Mouse (Mus musculus) forebrain, embryonic 11.5 days (tissue): ENCODE results near the gene Rpl13. TPM values are rescaled to one million over a fixed set of nuclear protein-coding genes. Genes with fewer than 3 reads are reported as not detected.

Experiments
- ATAC-seq: fragments of 200-750 bp; cut with Nextera tagmentation; replicated peaks from 2 replicates; pipeline ENCODE4 v1.8.0; 2017; ENCODE audit warnings: moderate TSS enrichment; ENCODE audit not compliant: low FRiP score
- DNase-seq: peaks from one replicate; pipeline ENCODE4 v3.0.0-alpha.2; 2017; ENCODE audit warnings: low spot score
- H3K27ac ChIP-seq: fragments of 300-500 bp; sonication (generic); 2 replicates; pipeline ENCODE4 v1.5.1; 2014; ENCODE audit warnings: low read depth, low read length
- H3K27me3 ChIP-seq: fragments of 300-500 bp; sonication (generic); 2 replicates; pipeline ENCODE4 v1.6.1; 2014; ENCODE audit warnings: mild to moderate bottlenecking, low read length, mixed read lengths; ENCODE audit not compliant: control insufficient read depth, insufficient read depth
- H3K36me3 ChIP-seq: fragments of 300-500 bp; sonication (generic); 2 replicates; pipeline ENCODE4 v1.6.1; 2014; ENCODE audit warnings: mild to moderate bottlenecking, low read length, moderate library complexity, mixed read lengths; ENCODE audit not compliant: control insufficient read depth, insufficient read depth
- H3K4me1 ChIP-seq: fragments of 300-500 bp; sonication (generic); replicated peaks from 2 replicates; pipeline ENCODE4 v1.6.1; 2014; ENCODE audit warnings: low read length, mixed read lengths; ENCODE audit not compliant: control insufficient read depth, insufficient read depth
- H3K4me2 ChIP-seq: fragments of 300-500 bp; sonication (generic); 2 replicates; pipeline ENCODE4 v1.6.1; 2014; ENCODE audit warnings: low read depth, mild to moderate bottlenecking, low read length, moderate library complexity, mixed read lengths; ENCODE audit not compliant: severe bottlenecking
- H3K4me3 ChIP-seq: fragments of 300-500 bp; sonication (generic); 2 replicates; pipeline ENCODE4 v1.5.1; 2014; ENCODE audit warnings: low read depth, low read length
- H3K9ac ChIP-seq: fragments of 300-500 bp; sonication (generic); 2 replicates; pipeline ENCODE4 v1.6.1; 2014; ENCODE audit warnings: low read length
- H3K9me3 ChIP-seq: fragments of 300-500 bp; sonication (generic); 2 replicates; pipeline ENCODE4 v1.6.1; 2016; ENCODE audit warnings: low read length, mixed read lengths; ENCODE audit not compliant: control insufficient read depth
- WGBS: fragments of 180-500 bp; shearing (Covaris S2); extraction: QIAGEN DNeasy Blood & Tissue Kit; methylation state at CpG from one replicate; pipeline ENCODE4 v1.1.7; 2014; 5-methylcytosine and 5-hydroxymethylcytosine counted together
- polyA plus RNA-seq: library from polyadenylated mRNA; unstranded; fragments of >200 nt; fragmentation: Nextera tagmentation; extraction: Ambion mirVana; gene quantifications from 2 replicates; pipeline ENCODE4 v1.2.1, GENCODE M21; 2014

The Rpl13 gene
- polyA plus RNA-seq = 1,219 and 1,311 TPM in 2 replicates

DNA sequence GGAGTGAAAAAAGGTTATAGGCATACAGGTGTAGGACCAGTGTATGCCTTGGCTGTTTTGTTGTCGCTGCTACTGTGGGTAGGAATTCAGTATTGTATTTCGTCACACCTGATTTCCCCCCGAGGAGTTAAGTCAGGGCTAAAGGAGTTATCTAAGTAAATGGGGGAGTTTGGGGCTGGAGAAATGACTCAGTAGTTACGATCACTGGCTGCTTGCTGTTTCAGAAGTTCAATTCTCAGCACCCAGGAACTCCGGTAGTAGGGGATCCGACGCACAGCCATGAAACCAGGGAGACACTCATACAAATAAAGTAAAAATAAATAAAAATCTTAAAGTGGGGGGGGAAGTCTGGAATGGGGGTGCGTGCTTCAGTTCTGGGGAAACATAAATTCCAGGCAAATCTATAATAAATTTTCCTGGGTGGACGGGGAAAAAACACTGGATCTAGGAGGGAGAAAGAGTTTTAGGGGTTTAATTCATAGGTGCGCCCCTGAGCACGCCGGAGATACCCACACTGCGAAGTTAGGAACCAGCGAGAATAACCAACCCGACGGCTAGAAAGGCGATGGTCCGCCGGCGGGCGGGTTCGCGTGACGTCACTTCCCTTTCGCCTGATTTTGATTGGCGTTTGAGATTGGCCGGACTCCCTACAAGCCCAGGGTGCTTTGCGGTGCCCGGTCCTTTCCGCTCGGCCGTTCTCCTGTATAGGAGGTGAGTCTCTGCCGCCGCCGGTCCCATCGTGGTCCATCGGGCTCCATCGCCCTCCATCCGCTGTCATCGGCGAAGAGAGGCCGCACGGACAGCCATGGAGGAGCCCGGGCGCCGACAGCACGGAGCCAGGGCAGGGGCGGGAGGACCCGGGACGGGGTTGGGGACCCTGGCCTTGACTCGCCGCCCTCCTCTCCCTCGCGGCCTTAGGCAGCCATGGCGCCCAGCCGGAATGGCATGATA lies at the start of gene Rpl13:
Rpl13 (plus strand) TSS at position 616 of the 951 bp plus-strand sequence.
- Histone ChIP-seq H3K4me3 (peak within 1 kb of the TSS; percentile 85), H3K36me3 (peaks cover 10% of the 10 kb centered on the region; the same call in 1 of the 2 replicates), H3K4me2 (peak within 1 kb of the TSS; percentile 93), H3K27me3 (no peaks in the 10 kb centered on the region), H3K27ac (peak within 1 kb of the TSS; percentile 81), H3K9ac (peak within 1 kb of the TSS; percentile 94), H3K9me3 (no peaks in the 10 kb centered on the region), H3K4me1 (peaks cover 8% of the 10 kb centered on the region; the same call in 1 of the 2 replicates)
- 1% methylated on average over 47 of the region's 56 CpGs for WGBS
- peak; percentile 98 for DNase-seq
- peak; percentile 97 for ATAC-seq

- no peaks in the 10 kb centered on the region for H3K27me3 ChIP-seq
- peaks cover 5% of the 10 kb centered on the region; the same call in 1 of the 2 replicates for H3K4me1 ChIP-seq
- ATAC-seq = no peak
- no peaks in the 10 kb centered on the region for H3K36me3 ChIP-seq
- 76% methylated on average over 7 of the region's 7 CpGs for WGBS
- no peak within 1 kb of the TSS for H3K4me2 ChIP-seq
- no peak within 1 kb of the TSS for H3K4me3 ChIP-seq
- H3K27ac ChIP-seq = no peak within 1 kb of the TSS
- H3K9me3 ChIP-seq = no peaks in the 10 kb centered on the region
- DNase-seq = no peak
- H3K9ac ChIP-seq = no peak within 1 kb of the TSS
These were observed 39.4 kb upstream of the Rpl13 start, which contains the start of gene Spg7 for GRCm38 (mm10) chr8:123062721-123063120. Spg7 (plus strand) TSS chr8:123062942.

- Histone ChIP-seq H3K4me1 (peaks cover 5% of the 10 kb centered on the region; the same call in 1 of the 2 replicates), H3K4me3 (no peak overlapping the region), H3K27me3 (no peaks in the 10 kb centered on the region), H3K4me2 (peak overlapping the region; percentile 73; the same call in 1 of the 2 replicates), H3K9ac (no peak overlapping the region), H3K27ac (no peak overlapping the region), H3K36me3 (no peaks in the 10 kb centered on the region), H3K9me3 (no peaks in the 10 kb centered on the region)
- DNase-seq (no peak), ATAC-seq (no peak)
- WGBS = 89% methylated on average over 4 of the region's 4 CpGs
These were observed 38.1 kb upstream of the Rpl13 start for GRCm38 (mm10) chr8:123064072-123064471.

DNA sequence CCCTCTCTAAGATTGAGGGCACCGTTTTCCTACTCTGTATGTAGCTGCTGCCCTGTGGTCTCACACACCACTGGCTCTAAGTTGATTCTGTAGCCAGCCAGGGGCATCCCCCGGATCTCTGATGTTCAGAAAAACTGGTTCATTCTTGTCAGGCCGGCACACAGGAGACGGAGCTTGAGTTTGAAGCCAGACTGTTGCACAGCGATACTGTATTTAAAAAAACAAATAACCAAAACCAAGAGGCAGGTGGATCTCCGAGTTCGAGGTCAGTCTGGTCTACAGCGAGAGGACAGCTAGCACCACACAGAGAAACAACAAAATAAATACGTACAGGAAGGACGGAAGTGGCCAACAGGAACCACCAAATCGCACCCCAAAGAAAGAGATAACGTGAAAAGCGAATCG lies 37.3 kb upstream of the Rpl13 start:
- peak overlapping the region; percentile 73 for H3K4me2 ChIP-seq
- H3K4me1 ChIP-seq = peaks cover 5% of the 10 kb centered on the region; the same call in 1 of the 2 replicates
- H3K4me3 ChIP-seq = peak overlapping the region; percentile 88
- WGBS = 4% methylated on average over 14 of the region's 14 CpGs
- H3K9me3 ChIP-seq = no peaks in the 10 kb centered on the region
- ATAC-seq = peak; percentile 50
- no peaks in the 10 kb centered on the region for H3K27me3 ChIP-seq
- DNase-seq = no peak
- peak overlapping the region; percentile 95 for H3K9ac ChIP-seq
- no peaks in the 10 kb centered on the region for H3K36me3 ChIP-seq
- peak overlapping the region; percentile 84 for H3K27ac ChIP-seq

DNA sequence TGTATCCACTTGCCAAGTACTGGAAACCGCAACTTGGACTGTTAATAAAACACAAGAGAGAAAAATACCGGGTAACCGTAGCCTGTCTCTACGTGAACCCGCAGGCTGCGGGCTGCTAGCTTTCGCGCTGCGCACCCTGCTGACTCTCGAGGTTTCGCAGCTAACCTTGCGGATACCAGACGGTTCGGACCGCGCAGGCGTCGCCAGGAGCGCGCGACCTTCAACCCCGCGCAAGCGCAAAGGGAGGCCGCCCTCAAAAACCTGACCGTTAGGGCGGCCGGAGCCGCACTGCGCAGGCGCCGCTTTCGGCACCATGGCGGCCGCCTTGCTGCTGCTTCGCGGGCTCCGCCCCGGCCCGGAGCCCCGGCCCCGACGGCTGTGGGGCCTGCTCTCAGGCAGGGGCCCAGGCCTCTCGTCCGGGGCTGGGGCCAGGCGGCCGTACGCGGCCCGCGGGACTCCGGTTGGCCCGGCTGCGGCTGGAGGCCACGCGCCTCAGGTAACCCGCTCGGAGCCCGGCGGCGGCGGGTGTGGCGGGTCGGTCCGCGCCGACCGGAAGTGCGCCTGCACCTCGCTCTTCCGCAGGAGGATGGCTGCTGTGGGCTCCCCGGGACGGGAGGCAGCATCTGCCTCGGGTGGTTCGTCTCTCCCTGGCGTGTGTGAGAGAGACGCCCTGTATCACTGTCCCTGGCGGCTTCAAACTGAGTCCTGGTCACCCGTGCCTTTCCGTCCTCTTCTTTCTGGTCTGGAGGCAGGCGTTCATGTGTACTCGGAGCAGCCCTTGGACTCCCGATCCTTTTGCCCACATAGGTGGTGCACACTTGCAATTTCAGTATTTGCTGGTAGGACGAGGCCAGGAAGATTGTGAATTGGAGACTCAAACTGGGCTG lies 36.7 kb upstream of the Rpl13 start:
- DNase-seq (peak; percentile 98), ATAC-seq (peak; percentile 96)
- Histone ChIP-seq H3K27me3 (no peaks in the 10 kb centered on the region), H3K4me1 (peaks cover 5% of the 10 kb centered on the region; the same call in 1 of the 2 replicates), H3K9ac (peak overlapping the region; percentile 95), H3K27ac (peak overlapping the region; percentile 84), H3K4me3 (peak overlapping the region; percentile 88), H3K36me3 (no peaks in the 10 kb centered on the region), H3K4me2 (peak overlapping the region; percentile 73), H3K9me3 (no peaks in the 10 kb centered on the region)
- under 1% methylated on average over 84 of the region's 84 CpGs for WGBS

GRCm38 (mm10) chr8:123066101-123066683 lies 36.0 kb upstream of the Rpl13 start:
- peak overlapping the region; percentile 88 for H3K4me3 ChIP-seq
- ATAC-seq (no peak), DNase-seq (no peak)
- no peaks in the 10 kb centered on the region for H3K27me3 ChIP-seq
- H3K4me2 ChIP-seq = peak overlapping the region; percentile 73
- H3K27ac ChIP-seq = peak overlapping the region; percentile 84; the same call in 1 of the 2 replicates
- H3K4me1 ChIP-seq = peaks cover 5% of the 10 kb centered on the region; the same call in 1 of the 2 replicates
- H3K9ac ChIP-seq = peak overlapping the region; percentile 95
- no peaks in the 10 kb centered on the region for H3K9me3 ChIP-seq
- no peaks in the 10 kb centered on the region for H3K36me3 ChIP-seq
- 41% methylated on average over 7 of the region's 7 CpGs for WGBS

- H3K4me2 ChIP-seq = no peak overlapping the region
- 93% methylated on average over 4 of the region's 4 CpGs for WGBS
- ATAC-seq (no peak), DNase-seq (no peak)
- H3K4me1 ChIP-seq = peaks cover 5% of the 10 kb centered on the region; the same call in 1 of the 2 replicates
- H3K36me3 ChIP-seq = no peaks in the 10 kb centered on the region; the same call in 1 of the 2 replicates
- H3K27ac ChIP-seq = no peak overlapping the region
- H3K9ac ChIP-seq = no peak overlapping the region
- H3K4me3 ChIP-seq = no peak overlapping the region
- no peaks in the 10 kb centered on the region for H3K9me3 ChIP-seq
- no peaks in the 10 kb centered on the region for H3K27me3 ChIP-seq
These were observed 31.0 kb upstream of the Rpl13 start for GRCm38 (mm10) chr8:123071176-123071575.

- Histone ChIP-seq H3K4me3 (no peak overlapping the region), H3K9me3 (no peaks in the 10 kb centered on the region), H3K36me3 (peaks cover 3% of the 10 kb centered on the region), H3K4me1 (no peaks in the 10 kb centered on the region), H3K9ac (no peak overlapping the region), H3K4me2 (no peak overlapping the region), H3K27me3 (no peaks in the 10 kb centered on the region), H3K27ac (no peak overlapping the region)
- DNase-seq = no peak
- WGBS = 88% methylated on average over 6 of the region's 6 CpGs
- no peak for ATAC-seq
These were observed 24.9 kb upstream of the Rpl13 start for GRCm38 (mm10) chr8:123077213-123077612.
